Mouse (Mus musculus): ENCODE data around the gene Eef2k.

The Eef2k gene

GRCm38 (mm10) chr7:120844689-120845088 is 2.1 kb downstream of the Eef2k start:
- no peak for DNase-seq (ENCODE audit: low spot score)

- DNase-seq (ENCODE audit: low spot score), result no peak
These were observed 6.3 kb downstream of the Eef2k start for GRCm38 (mm10) chr7:120848831-120849512.

GRCm38 (mm10) chr7:120850165-120850564 is 7.5 kb downstream of the Eef2k start:
- DNase-seq (ENCODE audit: low spot score), result no peak

- DNase-seq (ENCODE audit: low spot score), result no peak
These were observed 17.2 kb downstream of the Eef2k start for GRCm38 (mm10) chr7:120859854-120860253.

GRCm38 (mm10) chr7:120860799-120861487 is 18.3 kb downstream of the Eef2k start:
- no peak for DNase-seq (ENCODE audit: low spot score)

- DNase-seq (ENCODE audit: low spot score), result no peak
These were observed 18.9 kb downstream of the Eef2k start for GRCm38 (mm10) chr7:120861488-120862047.

GRCm38 (mm10) chr7:120862196-120862595 is 19.6 kb downstream of the Eef2k start:
- DNase-seq (ENCODE audit: low spot score), result no peak

- DNase-seq (ENCODE audit: low spot score), result no peak
These were observed 20.0 kb downstream of the Eef2k start for GRCm38 (mm10) chr7:120862626-120863025.

- no peak for DNase-seq (ENCODE audit: low spot score)
These were observed 20.8 kb downstream of the Eef2k start for GRCm38 (mm10) chr7:120863476-120863875.

GRCm38 (mm10) chr7:120865100-120865499 is 22.5 kb downstream of the Eef2k start:
- no peak for DNase-seq (ENCODE audit: low spot score)

GRCm38 (mm10) chr7:120865832-120866231 is 23.2 kb downstream of the Eef2k start:
- DNase-seq (ENCODE audit: low spot score), result no peak

GRCm38 (mm10) chr7:120866684-120867083 is 24.1 kb downstream of the Eef2k start:
- no peak for DNase-seq (ENCODE audit: low spot score)

- no peak for DNase-seq (ENCODE audit: low spot score)
These were observed 25.1 kb downstream of the Eef2k start for GRCm38 (mm10) chr7:120867720-120868119.

GRCm38 (mm10) chr7:120869883-120870282 is 27.3 kb downstream of the Eef2k start:
- DNase-seq (ENCODE audit: low spot score), result no peak

- no peak for DNase-seq (ENCODE audit: low spot score)
These were observed 27.9 kb downstream of the Eef2k start for GRCm38 (mm10) chr7:120870431-120871008.

- no peak for DNase-seq (ENCODE audit: low spot score)
These were observed 30.5 kb downstream of the Eef2k start for GRCm38 (mm10) chr7:120873083-120873482.

- DNase-seq (ENCODE audit: low spot score), result no peak
These were observed 31.4 kb downstream of the Eef2k start for GRCm38 (mm10) chr7:120874021-120874420.

GRCm38 (mm10) chr7:120874764-120875539 is 32.3 kb downstream of the Eef2k start:
- DNase-seq (ENCODE audit: low spot score), result no peak

- DNase-seq (ENCODE audit: low spot score), result no peak
These were observed 33.1 kb downstream of the Eef2k start for GRCm38 (mm10) chr7:120875540-120876388.

- DNase-seq (ENCODE audit: low spot score), result no peak
These were observed 35.6 kb downstream of the Eef2k start for GRCm38 (mm10) chr7:120878271-120878670.

GRCm38 (mm10) chr7:120879972-120880371 is 37.3 kb downstream of the Eef2k start:
- DNase-seq (ENCODE audit: low spot score), result no peak

Measured in ovary, postnatal 36 days (tissue).